Mouse (Mus musculus) stomach, postnatal 0 days (tissue): ENCODE results near the gene Scand1.

Experiments
- CTCF ChIP-seq: IDR thresholded peaks from 2 replicates; pipeline ENCODE4 v1.5.1; 2016; ENCODE audit warnings: antibody characterized with exemption, low read depth, mild to moderate bottlenecking, moderate library complexity
- EP300 ChIP-seq: optimal IDR thresholded peaks from 2 replicates; pipeline ENCODE3; 2016; ENCODE audit warnings: antibody characterized with exemption

- TF ChIP-seq CTCF: no peak
- TF ChIP-seq EP300: no peak
These were observed 27.6 kb upstream of the Scand1 start for GRCm38 (mm10) chr2:156340078-156340477.
